Mouse (Mus musculus) erythroblast, embryonic 14.5 days (primary cell): ENCODE results near the gene Lpin1.

Source experiments
- GATA1 ChIP-seq: IDR thresholded peaks from 2 replicates; pipeline ENCODE4 v1.6.1; 2012; ENCODE audit warnings: low read length, inconsistent platforms, mixed read lengths
- TAL1 ChIP-seq: IDR thresholded peaks from 3 replicates; pipeline ENCODE4 v1.6.1; 2012; ENCODE audit warnings: low read length, inconsistent platforms, mixed read lengths

- no peak for TF ChIP-seq GATA1
- TF ChIP-seq TAL1 = no peak
These were observed 61.9 kb downstream of the Lpin1 start for GRCm38 (mm10) chr12:16548824-16549375.
